Mouse (Mus musculus) liver, embryonic 15.5 days (tissue): ENCODE measurements around the gene Praf2. TPM values are rescaled to one million over a fixed set of nuclear protein-coding genes. Genes with fewer than 3 reads are reported as not detected.
A peak's percentile ranks its signal among the peaks of the same experiment; 100 is the strongest.

Experiments
- ATAC-seq: fragments of 200-750 bp; cut with Nextera tagmentation; 2 replicates; pipeline ENCODE4 v1.8.0; 2017; ENCODE audit warnings: moderate number of reproducible peaks, mild to moderate bottlenecking, moderate library complexity; ENCODE audit not compliant: insufficient read depth
- H3K27ac ChIP-seq: fragments of 300-500 bp; sonication (generic); replicated peaks from 2 replicates; pipeline ENCODE4 v1.5.1; 2015; ENCODE audit warnings: mild to moderate bottlenecking, inconsistent platforms
- H3K27me3 ChIP-seq: fragments of 300-500 bp; sonication (generic); 2 replicates; pipeline ENCODE4 v1.6.1; 2015; ENCODE audit warnings: mild to moderate bottlenecking, inconsistent platforms
- H3K36me3 ChIP-seq: fragments of 300-500 bp; sonication (generic); replicated peaks from 2 replicates; pipeline ENCODE4 v1.6.1; 2015; ENCODE audit warnings: moderate library complexity, mild to moderate bottlenecking, inconsistent platforms
- H3K4me1 ChIP-seq: fragments of 300-500 bp; sonication (generic); replicated peaks from 2 replicates; pipeline ENCODE4 v1.6.1; 2015; ENCODE audit warnings: inconsistent platforms
- H3K4me2 ChIP-seq: fragments of 300-500 bp; sonication (generic); 2 replicates; pipeline ENCODE4 v1.6.1; 2015; ENCODE audit warnings: moderate library complexity, mild to moderate bottlenecking, inconsistent platforms
- H3K4me3 ChIP-seq: fragments of 300-500 bp; sonication (generic); replicated peaks from 2 replicates; pipeline ENCODE4 v1.5.1; 2015; ENCODE audit warnings: mild to moderate bottlenecking, inconsistent platforms
- H3K9ac ChIP-seq: fragments of 300-500 bp; sonication (generic); 2 replicates; pipeline ENCODE4 v1.6.1; 2015; ENCODE audit warnings: moderate library complexity, mild to moderate bottlenecking, inconsistent platforms
- H3K9me3 ChIP-seq: fragments of 300-500 bp; sonication (generic); replicated peaks from 2 replicates; pipeline ENCODE4 v1.6.1; 2016; ENCODE audit warnings: inconsistent platforms
- WGBS: fragments of 180-500 bp; shearing (Covaris S2); methylation state at CpG from one replicate; pipeline ENCODE4 v1.1.7; 2015; ENCODE audit warnings: mixed read lengths; ENCODE audit not compliant: insufficient replicate concordance; 5-methylcytosine and 5-hydroxymethylcytosine counted together
- polyA plus RNA-seq: library from polyadenylated mRNA; unstranded; fragments of >200 nt; fragmentation: Nextera tagmentation; extraction: Ambion mirVana; gene quantifications from 2 replicates; pipeline ENCODE4 v1.2.1, GENCODE M21; 2015

The Praf2 gene
- polyA plus RNA-seq, 1 experiment from 2014 or later = 5.8 TPM

DNA sequence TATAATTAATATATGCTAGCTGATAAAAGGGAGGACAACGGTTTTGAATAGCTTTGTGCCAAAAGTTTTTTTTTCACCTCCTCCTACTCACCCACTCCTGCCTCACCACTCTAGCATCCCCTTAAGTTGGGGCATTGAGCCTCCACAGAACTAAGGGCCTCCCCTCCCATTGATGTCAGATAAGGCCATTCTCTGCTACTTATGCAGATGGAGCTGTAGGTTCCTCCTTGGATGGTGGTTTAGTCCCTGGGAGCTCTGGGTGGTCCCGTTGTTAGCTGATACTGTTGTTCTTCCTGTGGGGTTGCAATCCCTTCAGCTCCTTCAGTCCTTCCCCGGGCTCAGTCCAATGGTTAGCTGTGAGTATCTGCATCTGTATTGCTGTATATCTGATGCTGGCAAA, 51.1 kb downstream of the Praf2 start:
- H3K9ac ChIP-seq = 0 out of 2 replicates have a peak overlapping the region, but pooled peaks have one; percentile 21
- peak overlapping the region; percentile 94 for H3K27ac ChIP-seq
- H3K27me3 ChIP-seq = no peaks in the 10 kb centered on the region
- ATAC-seq = peak; percentile 69
- no peaks in the 10 kb centered on the region for H3K36me3 ChIP-seq
- 0 out of 2 replicates have a peak overlapping the region, but pooled peaks have one; percentile 5 for H3K4me3 ChIP-seq
- WGBS = 11% methylated on average over 3 of the region's 3 CpGs
- H3K4me2 ChIP-seq = peak overlapping the region; percentile 56
- no peaks in the 10 kb centered on the region for H3K9me3 ChIP-seq
- peaks cover 32% of the 10 kb centered on the region for H3K4me1 ChIP-seq

Other genes starting within 250 kb of the Praf2 start
- 0.02 and 0.23 TPM in 2 replicates for gene Foxp3, start 154.8 kb upstream of the Praf2 start, polyA plus RNA-seq
- 0.06 and 0.21 TPM in 2 replicates for gene Ppp1r3f, start 154.2 kb upstream of the Praf2 start, polyA plus RNA-seq
- 18.0 and 19.8 TPM in 2 replicates for gene Ccdc22, start 122.9 kb upstream of the Praf2 start, polyA plus RNA-seq
- 0.07 and 0.09 TPM in 2 replicates for gene Cacna1f, start 121.4 kb upstream of the Praf2 start, polyA plus RNA-seq
- gene Syp, start 90.0 kb upstream of the Praf2 start, polyA plus RNA-seq = 0.33 and 0.36 TPM in 2 replicates
- gene Prickle3, start 71.2 kb upstream of the Praf2 start, polyA plus RNA-seq = 1.1 and 1.5 TPM in 2 replicates
- 27.5 and 28.8 TPM in 2 replicates for gene Plp2, start 57.0 kb upstream of the Praf2 start, polyA plus RNA-seq
- gene Magix, start 47.2 kb upstream of the Praf2 start, polyA plus RNA-seq = 0.09 and 0.12 TPM in 2 replicates
- 13.3 and 14.1 TPM in 2 replicates for gene Gpkow, start 31.3 kb upstream of the Praf2 start, polyA plus RNA-seq
- 16.0 and 17.5 TPM in 2 replicates for gene Wdr45, start 14.1 kb upstream of the Praf2 start, polyA plus RNA-seq
- gene Gm45208, start 6.2 kb upstream of the Praf2 start, polyA plus RNA-seq = 0.31 TPM in 1 of 2 replicates, not detected in the other
- gene Ccdc120, start 22.5 kb downstream of the Praf2 start, polyA plus RNA-seq = 0.92 and 1.5 TPM in 2 replicates
- gene Tfe3, start 34.1 kb downstream of the Praf2 start, polyA plus RNA-seq = 9.2 and 11.8 TPM in 2 replicates
- 25.5 and 27.4 TPM in 2 replicates for gene Gripap1, start 61.3 kb downstream of the Praf2 start, polyA plus RNA-seq
- gene Kcnd1, start 93.8 kb downstream of the Praf2 start, polyA plus RNA-seq = 0.18 and 0.37 TPM in 2 replicates
- gene Otud5, start 112.9 kb downstream of the Praf2 start, polyA plus RNA-seq = 44.9 and 54.4 TPM in 2 replicates
- gene Pim2, start 149.8 kb downstream of the Praf2 start, polyA plus RNA-seq = 3.5 TPM in 2 replicates
- 14.3 and 17.5 TPM in 2 replicates for gene Slc35a2, start 155.6 kb downstream of the Praf2 start, polyA plus RNA-seq
- 38.1 and 39.7 TPM in 2 replicates for gene Pqbp1, start 170.8 kb downstream of the Praf2 start, polyA plus RNA-seq
- 94.8 and 102 TPM in 2 replicates for gene Timm17b, start 170.9 kb downstream of the Praf2 start, polyA plus RNA-seq
- gene Gm10491, start 179.4 kb downstream of the Praf2 start, polyA plus RNA-seq = not detected in 2 replicates
- gene Gm10490, start 181.1 kb downstream of the Praf2 start, polyA plus RNA-seq = not detected in 2 replicates
- 0.12 and 0.18 TPM in 2 replicates for gene Pcsk1n, start 191.4 kb downstream of the Praf2 start, polyA plus RNA-seq
- not detected in 2 replicates for gene Eras, start 200.2 kb downstream of the Praf2 start, polyA plus RNA-seq
- gene Hdac6, start 219.4 kb downstream of the Praf2 start, polyA plus RNA-seq = 10.7 and 12.1 TPM in 2 replicates
- gene Gata1, start 249.6 kb downstream of the Praf2 start, polyA plus RNA-seq = 117 and 126 TPM in 2 replicates